Mouse (Mus musculus) c-Kit-positive CD71-negative TER-119-negative erythroid progenitor cells, embryonic 14.5 days (primary cell): ENCODE data around the gene Tbcc.
"Not testable (repeated sequence)": the region's sequence is repeated elsewhere in the genome, so short reads cannot be mapped to it uniquely, and the experiment has no call there.

ENCODE experiments used
- DNase-seq: peaks from one replicate; pipeline ENCODE4 v3.0.0-alpha.2; 2013; ENCODE audit warnings: low read depth

The Tbcc gene

DNA sequence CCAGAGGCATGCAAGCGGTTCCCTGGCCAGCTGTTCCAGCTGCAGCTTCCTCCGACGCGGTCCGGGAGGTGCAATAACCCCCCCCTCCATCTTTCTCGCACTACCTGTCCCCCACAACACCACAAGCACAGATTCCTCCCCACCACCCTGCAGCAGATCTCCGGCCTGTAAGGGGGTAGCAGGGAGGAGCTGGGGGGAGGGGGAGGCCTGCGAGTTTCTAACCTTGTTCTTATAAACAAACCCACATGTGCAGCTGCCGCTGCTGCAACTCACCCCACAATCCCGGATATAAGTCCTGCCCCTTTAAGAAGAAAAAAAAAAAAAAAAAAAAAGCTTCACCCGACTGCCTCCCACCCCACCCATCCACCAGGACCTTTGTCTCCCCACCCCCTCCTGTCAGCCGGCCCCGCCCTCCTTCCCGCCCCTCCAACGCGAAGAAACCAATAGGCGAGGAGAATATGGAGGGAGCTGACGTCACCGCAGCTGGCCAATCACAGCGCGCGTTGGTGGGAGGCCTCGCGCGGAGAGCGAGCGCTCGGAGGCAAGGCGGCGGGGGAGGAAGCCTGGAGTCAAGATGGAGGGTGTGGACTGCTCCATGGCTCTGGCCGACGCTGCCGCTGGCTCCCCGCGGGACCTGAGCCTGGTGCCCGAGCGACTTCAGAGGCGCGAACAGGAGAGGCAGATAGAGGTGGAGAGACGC lies at the start of gene Tbcc:
Tbcc (plus strand) TSS at position 569 of the 700 bp plus-strand sequence.
- DNase-seq, result peak; percentile 95

DNA sequence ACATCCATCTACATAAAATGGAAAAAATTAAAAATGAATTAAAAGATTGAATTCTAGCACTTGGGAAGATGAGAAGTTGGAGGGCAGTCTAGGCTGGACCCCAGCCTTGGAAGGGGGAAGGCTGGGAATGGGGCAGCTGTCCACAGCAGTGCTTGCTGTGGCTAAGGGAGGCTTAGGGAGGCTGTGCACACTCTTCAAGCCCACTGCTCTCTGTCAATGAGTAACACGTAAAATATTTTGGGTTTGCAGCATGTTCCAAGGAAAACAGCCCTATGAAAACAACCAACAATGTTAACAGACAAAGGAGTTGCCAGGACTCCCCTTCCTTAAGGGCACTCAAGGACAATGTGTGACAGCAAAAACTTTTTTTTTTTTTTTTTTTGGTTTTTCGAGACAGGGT lies 47.5 kb upstream of the Tbcc start:
- no peak for DNase-seq

DNA sequence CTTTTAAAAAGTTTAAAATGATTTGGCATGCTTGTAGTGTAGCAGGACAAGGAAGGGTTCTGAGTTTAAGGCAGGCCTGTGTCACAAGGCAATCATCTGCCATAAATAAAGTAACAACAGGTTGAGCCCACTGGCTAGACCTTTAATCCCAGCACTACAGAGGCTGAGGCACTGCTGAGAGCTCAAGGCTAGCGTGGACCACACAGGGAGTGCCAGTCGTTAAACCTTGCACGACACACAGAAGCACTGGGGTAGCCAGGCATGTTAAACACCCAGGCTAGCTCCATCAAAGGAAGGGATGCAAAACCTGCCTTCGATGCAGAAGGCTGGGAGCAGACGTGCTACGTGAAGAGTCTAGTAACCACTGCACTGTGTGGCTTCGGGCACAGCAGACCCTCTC lies 46.8 kb upstream of the Tbcc start:
- no peak for DNase-seq

DNA sequence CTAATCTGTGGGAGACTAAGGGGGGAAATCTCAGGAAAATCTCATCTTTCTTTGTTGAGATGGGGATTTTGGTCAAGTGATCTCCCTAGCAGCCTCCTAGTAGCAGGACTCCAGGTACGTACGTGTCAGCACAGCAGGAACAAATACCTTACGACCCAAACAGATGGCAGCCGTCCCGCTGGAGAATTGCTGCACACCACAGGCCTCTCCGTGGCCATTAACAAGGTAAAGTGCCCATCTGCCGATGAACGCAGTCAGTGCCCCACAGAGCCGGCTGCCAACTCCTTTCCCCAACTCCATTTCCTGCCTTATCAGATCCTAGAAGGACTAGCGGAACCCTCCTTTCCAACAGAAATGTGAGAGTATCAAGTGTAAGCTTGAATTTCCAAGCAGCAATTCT lies 45.7 kb upstream of the Tbcc start:
- DNase-seq, result no peak

DNA sequence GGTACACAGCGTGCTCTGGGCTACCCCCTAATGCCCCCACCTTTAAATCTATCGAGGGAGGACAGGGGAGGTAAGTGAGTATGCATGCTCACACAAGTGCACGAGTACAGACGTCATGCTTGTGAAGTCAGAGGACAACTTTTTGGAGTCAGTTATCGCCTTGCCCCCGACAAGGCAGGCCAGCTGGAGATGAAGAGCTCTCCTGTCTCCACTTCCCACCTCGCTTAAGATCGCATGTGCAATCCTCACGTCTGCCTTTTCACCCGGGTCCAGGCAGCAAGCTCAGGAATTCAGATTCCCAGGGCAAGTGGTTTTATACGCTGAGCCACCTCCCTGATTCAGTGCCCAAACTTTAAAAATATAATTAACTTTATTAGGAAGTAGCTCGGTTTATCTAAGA lies 45.2 kb upstream of the Tbcc start:
- DNase-seq, result no peak

DNA sequence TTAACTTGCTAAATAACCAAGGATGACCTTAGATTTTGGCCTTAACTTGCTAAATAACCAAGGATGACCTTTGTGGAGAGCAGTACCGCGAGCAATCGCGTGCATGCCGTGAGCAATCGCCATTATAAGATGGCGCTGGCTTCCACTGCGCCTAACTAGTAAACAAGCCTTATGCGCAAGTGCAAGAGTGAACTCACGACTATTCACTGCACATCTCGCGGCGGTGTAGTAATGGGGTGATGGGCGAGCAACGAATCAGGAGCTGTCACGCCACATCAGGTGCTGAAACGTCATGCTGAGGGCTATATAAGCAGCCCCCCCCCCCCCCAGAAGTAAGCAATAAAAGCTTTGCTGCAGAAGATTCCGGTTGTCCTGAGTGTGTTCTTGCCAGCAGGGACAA lies 43.9 kb upstream of the Tbcc start:
- DNase-seq, result not testable (repeated sequence)

DNA sequence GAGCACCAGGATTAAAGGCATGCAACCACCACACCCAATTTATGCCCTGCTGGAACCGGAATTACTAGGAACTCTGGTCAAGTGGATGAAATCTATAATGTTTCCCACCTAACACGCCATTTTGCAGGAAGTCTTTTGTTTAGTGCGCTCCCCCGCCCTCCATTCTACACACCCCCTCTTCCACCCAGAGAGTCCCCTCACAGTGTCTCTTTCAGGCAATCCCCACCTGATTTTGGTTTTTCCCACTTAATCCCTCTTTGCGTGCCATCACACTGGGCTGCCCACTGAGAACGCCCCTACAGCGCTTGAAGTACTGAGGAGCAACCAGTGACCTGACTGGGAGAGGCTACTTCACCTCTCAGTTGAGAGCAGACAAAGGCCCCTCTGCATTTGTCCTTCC lies 43.3 kb upstream of the Tbcc start:
- no peak for DNase-seq

DNA sequence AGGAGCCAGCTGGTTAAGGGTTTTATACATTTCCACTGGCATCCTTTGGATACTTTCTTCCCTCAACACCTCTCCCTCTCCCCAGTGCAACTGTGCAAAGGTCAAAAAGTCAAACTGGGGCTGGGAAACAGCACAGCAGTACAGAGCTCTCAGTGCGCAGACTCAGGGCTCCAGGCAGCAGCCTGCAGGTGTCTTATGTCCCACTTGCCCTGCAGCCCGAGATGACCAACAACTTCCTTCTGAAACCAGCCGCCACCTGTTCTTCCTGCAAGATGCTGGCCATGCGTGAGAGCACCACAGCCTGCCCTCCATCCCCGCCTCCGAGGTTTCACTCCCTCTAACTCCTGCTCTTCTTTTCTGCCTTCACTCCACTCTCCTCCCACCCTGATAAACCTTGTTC lies 37.8 kb upstream of the Tbcc start:
- DNase-seq, result no peak

DNA sequence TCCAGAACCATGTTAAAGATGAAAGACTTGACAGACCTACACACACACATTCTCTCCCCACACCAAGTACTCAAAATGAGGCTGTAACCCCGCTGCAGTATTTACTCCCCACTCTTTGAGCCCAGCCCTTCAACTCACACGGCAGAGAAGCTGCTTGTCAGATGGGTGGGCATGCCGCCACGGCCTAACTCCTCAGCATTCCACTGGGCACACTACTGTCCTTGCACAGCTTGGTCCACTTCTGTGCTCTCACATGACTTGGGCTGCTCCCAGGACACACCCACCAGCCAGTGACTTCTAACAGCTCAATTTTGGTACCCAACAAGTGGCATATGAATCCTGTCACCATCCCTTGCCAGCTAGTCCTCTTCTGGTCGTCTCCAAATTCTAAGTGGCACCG lies 37.2 kb upstream of the Tbcc start:
- no peak for DNase-seq

DNA sequence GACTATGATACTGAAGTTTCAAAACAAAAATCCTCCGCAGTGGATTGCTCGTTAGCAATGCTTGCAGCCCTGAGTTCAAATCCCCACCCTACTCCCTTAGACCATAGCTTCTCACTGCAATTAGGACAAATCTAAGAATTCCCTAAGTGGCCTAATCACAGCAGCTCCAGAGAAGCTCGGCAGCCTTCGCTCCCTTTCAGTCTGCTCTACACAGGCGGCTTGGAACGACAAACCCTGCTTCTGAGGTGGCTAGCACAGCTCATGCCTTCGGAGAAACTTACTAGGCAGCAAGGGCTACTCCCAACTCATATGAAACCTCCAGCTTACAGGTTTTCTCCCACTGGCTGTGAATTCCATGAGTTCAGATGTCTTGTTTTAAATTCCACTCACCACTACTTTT lies 36.4 kb upstream of the Tbcc start:
- DNase-seq, result no peak

DNA sequence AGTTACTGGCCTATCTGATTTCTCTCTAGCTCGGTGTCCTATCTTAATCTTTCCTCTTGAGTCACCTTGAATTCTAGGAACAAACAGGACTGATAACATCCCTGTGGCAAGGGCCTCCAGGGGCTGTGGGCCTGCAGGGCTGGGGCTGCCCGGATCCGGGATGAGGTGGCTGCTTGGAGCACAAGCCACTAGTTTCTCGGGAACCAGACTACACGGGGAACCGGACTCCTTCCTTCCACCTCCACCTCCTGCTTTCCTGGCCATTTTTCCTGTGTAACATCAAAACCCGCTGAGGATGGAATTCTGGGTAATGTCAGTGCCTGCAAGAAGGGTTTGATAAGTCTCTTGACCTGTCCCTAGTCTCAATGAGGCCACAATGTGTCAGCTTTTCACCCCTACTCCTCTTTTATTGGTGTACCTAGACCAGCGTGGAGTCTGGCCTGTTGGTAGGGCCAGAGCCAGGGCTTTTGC lies 35.8 kb upstream of the Tbcc start:
- no peak for DNase-seq

DNA sequence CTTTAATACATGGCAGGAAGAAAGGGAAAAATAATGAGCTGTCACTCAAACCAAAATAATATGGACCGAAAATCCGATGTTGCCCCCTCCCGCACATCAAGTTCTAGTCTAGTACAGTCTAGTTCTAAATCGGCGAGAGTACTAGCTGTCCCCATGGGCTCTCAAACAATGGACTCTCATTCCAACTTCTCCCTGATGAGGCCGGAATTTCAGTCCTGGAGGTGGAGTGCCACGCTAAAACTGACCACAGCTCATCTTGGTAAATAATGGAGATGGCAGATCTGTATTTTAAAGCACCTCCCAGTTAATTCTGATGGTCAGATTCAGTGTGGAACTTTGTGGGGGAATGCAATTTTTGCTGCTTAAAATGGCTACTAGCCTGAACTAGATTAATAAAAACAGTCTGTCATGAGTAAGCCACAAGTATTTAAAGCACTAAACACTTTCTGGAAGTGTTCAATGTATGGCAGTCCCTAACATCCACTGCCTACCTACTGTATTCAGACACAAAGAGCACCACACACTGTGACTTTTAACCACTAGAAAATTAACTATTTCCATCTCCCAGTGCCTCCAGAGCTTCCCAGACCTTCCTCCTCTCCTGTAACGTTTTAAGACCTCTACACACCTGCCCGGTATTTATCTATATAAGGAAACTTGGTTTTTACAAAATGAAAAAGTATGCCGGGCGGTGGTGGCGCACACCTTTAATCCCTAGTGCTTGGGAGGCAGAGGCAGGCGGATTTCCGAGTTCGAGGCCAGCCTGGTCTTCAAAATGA lies 35.0 kb upstream of the Tbcc start:
- DNase-seq, result no peak

DNA sequence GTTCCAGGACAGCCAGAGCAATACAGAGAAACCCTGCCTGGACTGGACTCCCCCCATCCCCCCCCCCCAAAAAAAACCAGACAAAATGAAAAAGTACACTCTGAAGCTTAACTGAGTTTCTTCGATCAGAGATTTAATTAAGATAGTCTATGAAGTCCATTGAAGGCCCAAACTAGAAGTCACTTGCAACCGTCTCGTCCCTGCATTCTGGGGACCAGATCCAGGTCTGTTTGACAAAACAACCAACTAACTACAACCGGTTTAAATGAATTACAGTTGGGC lies 34.4 kb upstream of the Tbcc start:
- DNase-seq, result no peak

DNA sequence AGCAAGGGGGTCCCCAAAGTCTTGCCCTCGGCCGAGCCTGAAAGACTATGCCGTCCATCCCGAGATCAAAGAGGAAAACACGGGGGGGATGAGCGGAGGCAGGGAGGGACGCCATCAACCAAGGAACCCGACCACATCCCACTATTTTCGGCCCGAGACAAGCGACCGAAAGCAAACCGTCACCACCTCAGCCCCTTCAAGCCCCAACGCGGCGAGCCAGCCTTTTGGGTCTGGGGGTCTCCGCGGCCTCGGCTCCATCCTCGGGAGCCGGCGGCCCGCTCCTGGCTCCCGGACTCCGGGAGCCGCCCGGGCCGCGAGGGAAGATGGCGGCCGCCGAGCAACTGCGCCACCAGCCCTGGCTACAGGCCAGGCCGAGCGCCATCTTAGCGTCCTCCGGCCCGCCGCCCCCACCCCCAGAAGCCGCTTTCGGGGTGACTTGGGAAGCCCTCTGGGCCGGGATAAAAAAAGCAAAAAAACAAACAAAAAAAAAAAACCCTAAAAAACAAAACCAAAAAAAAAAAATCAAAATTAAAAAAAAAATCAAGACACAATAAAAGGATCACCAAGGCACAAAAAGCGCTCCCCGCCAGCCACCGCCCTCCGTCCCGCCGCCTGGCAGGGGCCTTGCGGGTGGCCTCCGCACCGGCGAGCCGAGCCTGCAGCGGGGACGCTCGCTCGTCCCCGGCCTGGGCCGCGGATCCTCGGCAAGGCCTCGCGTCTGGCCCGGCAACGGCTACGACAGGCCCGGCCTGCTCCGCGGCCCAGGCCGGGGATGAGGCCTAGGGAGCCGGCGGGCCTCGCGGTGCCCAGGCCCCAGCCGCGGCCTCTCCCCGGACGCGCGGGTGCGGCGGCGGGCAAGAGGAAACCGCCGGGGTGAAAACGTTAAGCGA lies 33.8 kb upstream of the Tbcc start:
- DNase-seq, result no peak

DNA sequence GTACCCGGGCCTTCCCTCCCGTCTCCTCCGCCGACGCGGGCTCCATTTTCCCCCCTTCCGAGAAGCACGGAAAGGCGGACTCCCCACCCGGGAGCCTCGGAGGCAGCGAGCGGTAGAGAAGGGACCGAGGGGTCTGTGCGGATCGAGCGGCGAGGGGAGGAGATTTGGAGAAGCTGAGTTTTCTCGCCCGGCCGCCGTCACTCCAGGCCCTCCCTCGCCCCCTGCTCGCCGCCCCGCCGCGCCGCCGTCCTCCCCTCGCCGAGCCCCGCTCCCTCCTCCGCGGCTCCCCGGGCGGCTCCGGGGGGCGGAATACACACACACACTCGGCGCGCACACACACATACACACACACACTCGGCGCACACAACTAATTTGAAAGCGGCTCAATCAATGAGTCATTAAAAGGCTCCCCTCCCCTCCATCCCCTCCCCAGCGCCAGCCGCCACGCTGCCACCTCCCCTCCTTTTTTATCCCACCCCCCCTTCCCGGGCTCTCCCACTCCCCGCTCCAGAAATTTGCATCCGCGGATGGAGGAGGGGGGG lies 33.1 kb upstream of the Tbcc start:
- DNase-seq, result peak; percentile 36

DNA sequence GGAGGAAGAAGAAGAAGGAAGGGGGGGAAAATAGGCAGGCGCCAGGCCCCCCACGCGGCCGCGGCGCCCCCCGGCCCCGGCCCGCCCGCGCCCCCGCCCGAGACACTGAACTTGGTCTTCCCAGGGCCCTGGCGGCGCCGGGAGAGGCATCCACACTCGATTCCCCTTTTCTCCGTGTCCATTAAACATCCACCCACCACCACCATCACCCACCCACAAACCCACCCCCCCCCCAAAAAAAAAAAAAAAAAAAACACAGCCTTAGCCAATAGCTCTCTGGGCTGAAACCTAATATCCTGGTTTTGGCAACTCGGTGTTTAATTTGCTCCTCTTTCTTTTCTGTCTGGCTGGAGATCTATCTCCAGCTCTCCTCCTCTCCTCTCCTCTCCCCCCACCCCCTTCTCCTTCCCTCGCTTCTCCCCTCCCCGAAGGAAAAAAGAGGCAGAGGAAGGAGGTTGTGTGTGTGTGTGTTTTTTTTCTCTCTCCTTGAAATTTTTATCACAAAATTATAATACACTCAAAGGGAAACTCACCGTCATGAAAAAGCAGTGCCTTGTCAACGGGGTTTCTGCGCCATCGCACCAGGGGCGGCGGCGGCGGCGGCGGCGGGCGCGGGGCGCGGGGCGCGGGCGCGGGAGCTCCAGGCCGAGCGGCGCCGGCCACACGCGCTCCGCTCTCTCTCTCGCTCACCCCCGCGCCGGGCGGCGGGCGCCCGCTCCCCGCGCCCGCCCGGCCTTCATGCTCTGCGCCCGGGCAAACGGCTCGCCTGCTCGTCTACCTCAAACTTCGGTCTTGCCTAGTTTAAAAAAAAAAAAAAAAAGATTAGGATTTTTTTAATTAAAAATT lies 32.4 kb upstream of the Tbcc start, which contains the start of gene Bicral:
Bicral (minus strand) TSS at position 580 of the 846 bp plus-strand sequence.
- peak; percentile 36 for DNase-seq

DNA sequence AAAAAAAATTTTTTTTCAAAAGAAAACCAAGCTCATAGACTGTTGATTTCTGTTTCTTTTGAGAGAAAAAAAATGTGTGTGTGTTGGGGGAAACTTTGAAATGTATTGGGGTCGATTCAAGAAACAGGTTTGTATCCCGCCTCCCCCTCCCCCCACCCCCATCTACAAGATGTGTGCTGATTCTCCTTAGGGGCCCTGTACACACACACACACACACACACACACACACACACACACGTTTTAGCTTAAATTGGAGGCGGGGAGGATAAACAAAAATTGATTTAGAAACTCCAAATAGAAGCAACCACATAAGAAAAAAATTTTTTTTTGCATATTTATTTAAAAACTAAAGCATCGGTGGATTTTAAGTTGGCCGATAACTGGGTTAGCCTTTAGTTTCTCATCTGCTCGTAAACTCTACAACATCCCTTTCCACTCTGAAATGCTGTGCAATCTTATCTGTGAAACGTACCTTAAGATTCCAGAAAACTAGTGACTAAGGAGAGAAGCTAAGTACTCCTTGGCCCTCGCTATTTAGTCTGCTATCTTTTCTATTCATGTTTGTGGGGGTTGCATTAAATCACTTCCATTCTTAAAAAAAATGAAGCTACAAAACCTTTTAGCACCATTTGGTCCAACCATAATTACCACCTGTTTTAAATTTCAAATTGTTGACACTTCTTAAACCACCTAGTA lies 31.6 kb upstream of the Tbcc start:
- no peak for DNase-seq

DNA sequence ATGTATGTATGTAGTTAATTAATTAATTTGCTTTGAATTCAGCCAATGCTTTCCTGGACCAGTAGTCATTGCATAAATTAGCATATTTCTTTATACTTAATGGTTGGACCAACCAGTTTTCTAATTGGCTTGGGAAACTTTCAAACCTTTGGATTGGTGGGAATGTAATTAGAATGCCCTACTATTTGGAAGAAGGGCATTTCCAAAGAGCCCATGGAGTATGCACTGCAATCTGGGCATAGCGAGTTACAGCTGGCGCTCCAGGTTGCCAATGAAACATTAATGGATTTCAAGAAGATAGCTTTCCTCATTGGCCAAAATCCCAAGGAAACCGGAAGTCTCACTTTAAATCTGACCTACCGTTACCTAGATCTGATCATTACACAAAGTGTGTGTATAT lies 30.4 kb upstream of the Tbcc start:
- no peak for DNase-seq

DNA sequence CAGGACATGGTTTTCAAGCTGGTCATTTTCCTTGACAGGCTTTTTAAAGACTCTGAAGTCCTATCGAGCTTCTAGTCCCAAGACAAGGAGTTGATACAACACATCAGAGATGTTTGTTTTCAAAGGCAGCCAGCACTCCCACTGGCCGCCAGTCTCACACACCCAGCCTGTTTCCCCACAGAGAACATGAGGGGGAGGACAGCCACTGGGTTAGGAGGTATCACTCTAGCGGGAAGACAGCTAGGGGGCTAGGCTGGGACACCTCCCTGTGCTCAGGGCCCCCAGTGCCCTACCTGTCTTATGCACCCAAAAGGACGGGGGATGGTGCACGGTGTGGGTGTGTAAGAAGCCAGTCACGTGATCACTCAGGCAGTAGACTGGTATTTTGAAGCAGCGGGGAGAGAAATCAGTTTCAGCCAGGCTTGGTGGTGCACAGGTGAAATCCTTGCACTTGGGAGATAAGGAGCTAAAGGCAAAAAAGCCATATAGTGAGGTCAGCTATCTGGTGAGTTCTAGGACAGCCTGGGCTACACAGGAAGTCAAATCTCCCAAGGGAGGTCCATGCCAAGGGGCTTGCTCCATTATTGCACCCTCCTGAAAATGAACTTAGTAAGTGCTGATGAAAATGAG lies 25.8 kb upstream of the Tbcc start:
- no peak for DNase-seq

DNA sequence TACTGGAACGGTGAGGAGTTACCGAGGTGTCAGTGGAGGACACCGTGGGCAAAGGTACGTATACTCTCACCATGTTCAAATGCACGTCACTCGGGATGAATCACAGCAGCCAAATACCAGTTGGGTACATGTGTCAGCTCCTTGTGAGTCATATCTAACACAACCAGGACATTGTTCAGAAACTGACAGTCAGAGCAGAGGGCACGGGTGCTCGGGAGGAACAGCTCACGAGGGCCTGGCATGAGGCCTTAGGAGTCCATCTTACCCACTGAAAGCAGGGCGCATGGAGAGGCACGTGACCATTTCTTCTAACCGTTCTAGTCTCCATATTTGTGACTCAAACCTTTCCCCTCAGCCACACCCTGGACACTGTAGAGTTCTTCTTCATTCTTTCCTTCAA lies 23.6 kb upstream of the Tbcc start:
- no peak for DNase-seq
